Mouse (Mus musculus): ENCODE measurements around the gene Tspan9. TPM values are rescaled to one million over a fixed set of nuclear protein-coding genes. Genes with fewer than 3 reads are reported as not detected.

Gene Tspan9
- total and polyA plus RNA-seq, 2 experiments from 2014 or later: 105 to 332 TPM

DNA sequence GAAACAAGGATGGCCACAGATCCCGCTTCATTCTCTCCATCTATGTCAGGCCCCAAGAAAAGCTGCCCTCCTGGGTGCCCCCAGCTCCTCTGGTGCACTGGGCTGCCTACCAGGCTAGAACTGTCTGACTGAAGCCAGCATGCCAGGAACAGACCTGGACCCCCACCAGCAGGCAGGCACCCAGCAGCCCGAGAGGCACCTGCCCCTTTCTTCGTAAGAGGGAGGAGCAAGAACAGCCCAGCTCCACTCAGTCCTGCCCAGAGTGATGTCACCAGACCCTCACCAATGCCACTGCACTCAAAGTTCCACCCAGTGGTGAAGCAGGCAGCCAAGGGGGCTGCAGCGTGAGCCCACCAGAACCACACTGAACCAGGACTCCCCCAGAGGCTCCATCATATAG lies 112.3 kb downstream of the Tspan9 start:
- no peak overlapping the region for H3K4me2 ChIP-seq (ENCODE audit: low read depth, low read length)
- no peak overlapping the region for H3K9ac ChIP-seq (replicated peaks; ENCODE audit: low read depth, low read length)
- H3K9me3 ChIP-seq (replicated peaks; ENCODE audit: control insufficient read depth, low read length): no peaks in the 10 kb centered on the region
- DNase-seq (ENCODE audit: low spot score) (no peak), ATAC-seq (ENCODE audit: insufficient read depth, low read depth) (no peak)
- peaks cover 5% of the 10 kb centered on the region; the same call in 1 of the 2 replicates for H3K36me3 ChIP-seq (replicated peaks; ENCODE audit: control insufficient read depth, insufficient read depth, low read length)
- H3K27me3 ChIP-seq (ENCODE audit: control insufficient read depth, insufficient read depth, low read length): no peaks in the 10 kb centered on the region
- H3K4me1 ChIP-seq (ENCODE audit: control insufficient read depth, insufficient read depth): peaks cover 29% of the 10 kb centered on the region
- 61% methylated on average over 4 of the region's 4 CpGs for WGBS
- H3K4me3 ChIP-seq (ENCODE audit: low read depth, low read length): no peak overlapping the region
- TF ChIP-seq EP300 (IDR thresholded peaks at IDR 0.05; ENCODE audit: low read depth) (no peak), CTCF (IDR thresholded peaks at IDR 0.05; ENCODE audit: low read depth) (no peak)
- no peak overlapping the region for H3K27ac ChIP-seq (ENCODE audit: low read depth)

DNA sequence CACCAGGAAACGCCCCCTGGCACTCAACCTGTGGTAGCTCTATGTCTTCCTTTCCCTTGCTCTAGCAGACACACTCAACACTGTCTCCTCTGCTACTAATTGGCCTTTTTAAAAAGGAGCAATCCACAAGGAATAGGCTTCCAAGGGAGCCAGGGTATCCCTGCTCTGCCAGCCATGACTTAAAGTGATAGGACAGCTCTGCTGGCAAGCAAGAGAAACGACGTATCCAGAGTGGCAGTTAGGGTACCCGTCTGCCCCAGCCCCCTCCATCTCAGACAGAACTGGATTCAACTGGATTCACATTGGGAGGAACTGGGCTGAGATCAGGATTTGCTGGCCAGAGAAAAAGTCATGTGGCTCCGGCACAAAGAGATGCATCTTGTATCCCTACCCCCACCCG lies 112.9 kb downstream of the Tspan9 start:
- no peaks in the 10 kb centered on the region for H3K9me3 ChIP-seq (replicated peaks; ENCODE audit: control insufficient read depth, low read length)
- H3K4me3 ChIP-seq (ENCODE audit: low read depth, low read length): no peak overlapping the region
- ATAC-seq (ENCODE audit: insufficient read depth, low read depth) (no peak), DNase-seq (ENCODE audit: low spot score) (no peak)
- no peak overlapping the region for H3K4me2 ChIP-seq (ENCODE audit: low read depth, low read length)
- H3K9ac ChIP-seq (replicated peaks; ENCODE audit: low read depth, low read length): no peak overlapping the region
- WGBS: 78% methylated on average over 6 of the region's 6 CpGs
- no peaks in the 10 kb centered on the region for H3K27me3 ChIP-seq (ENCODE audit: control insufficient read depth, insufficient read depth, low read length)
- H3K36me3 ChIP-seq (replicated peaks; ENCODE audit: control insufficient read depth, insufficient read depth, low read length): peaks cover 9% of the 10 kb centered on the region; the same call in 1 of the 2 replicates
- H3K4me1 ChIP-seq (ENCODE audit: control insufficient read depth, insufficient read depth): peaks cover 23% of the 10 kb centered on the region
- no peak for TF ChIP-seq CTCF (IDR thresholded peaks at IDR 0.05; ENCODE audit: low read depth)
- no peak for TF ChIP-seq EP300 (IDR thresholded peaks at IDR 0.05; ENCODE audit: low read depth)
- no peak overlapping the region for H3K27ac ChIP-seq (ENCODE audit: low read depth)

DNA sequence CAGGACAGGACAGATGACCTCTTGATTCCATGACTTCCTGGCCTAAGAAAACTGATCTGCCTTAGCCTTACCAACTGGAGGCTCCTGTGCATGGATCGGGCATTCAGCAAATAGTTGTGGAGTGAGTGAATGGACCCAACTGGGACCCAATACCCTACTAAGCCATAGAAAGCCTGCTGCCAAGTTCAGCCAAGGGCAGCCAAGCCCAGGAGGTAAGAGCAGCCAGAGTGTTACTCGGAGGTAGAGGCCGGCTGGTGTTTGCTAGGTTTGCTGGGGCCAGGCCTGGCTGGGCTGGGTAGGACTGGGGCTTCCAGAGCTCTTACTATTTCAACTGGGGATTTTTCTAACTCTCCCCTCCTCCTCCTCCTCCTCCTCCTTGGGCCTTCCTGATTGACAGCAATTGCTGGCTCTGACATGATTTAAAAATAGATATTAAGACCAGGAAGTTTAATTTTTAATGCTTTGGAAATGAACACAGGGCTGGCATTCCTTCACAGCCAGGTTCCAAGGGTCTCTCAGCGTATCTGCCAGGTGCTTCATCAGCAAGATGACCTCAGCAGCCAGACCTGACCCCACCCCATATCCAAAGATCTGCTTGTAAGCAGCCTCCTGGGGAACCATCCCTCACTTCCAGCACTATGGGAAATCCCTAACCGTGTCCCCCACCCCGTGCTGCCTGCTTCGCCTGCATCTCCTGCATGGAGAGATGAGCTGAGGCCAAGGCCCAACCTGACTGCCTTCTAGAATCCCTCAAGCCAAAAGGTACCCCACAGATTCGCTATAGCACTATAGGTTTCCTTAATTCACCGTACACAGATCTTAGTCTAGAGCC lies 113.7 kb downstream of the Tspan9 start:
- no peaks in the 10 kb centered on the region for H3K27me3 ChIP-seq (ENCODE audit: control insufficient read depth, insufficient read depth, low read length)
- no peak overlapping the region; the same call in 1 of the 2 replicates for H3K27ac ChIP-seq (ENCODE audit: low read depth)
- no peaks in the 10 kb centered on the region for H3K9me3 ChIP-seq (replicated peaks; ENCODE audit: control insufficient read depth, low read length)
- peaks cover 22% of the 10 kb centered on the region for H3K4me1 ChIP-seq (ENCODE audit: control insufficient read depth, insufficient read depth)
- ATAC-seq (ENCODE audit: insufficient read depth, low read depth): no peak
- 79% methylated on average over 9 of the region's 9 CpGs for WGBS
- peaks cover 13% of the 10 kb centered on the region; the same call in 1 of the 2 replicates for H3K36me3 ChIP-seq (replicated peaks; ENCODE audit: control insufficient read depth, insufficient read depth, low read length)
- no peak overlapping the region for H3K4me3 ChIP-seq (ENCODE audit: low read depth, low read length)
- TF ChIP-seq EP300 (IDR thresholded peaks at IDR 0.05; ENCODE audit: low read depth) (no peak), CTCF (IDR thresholded peaks at IDR 0.05; ENCODE audit: low read depth) (no peak)
- DNase-seq (ENCODE audit: low spot score): no peak
- no peak overlapping the region for H3K9ac ChIP-seq (replicated peaks; ENCODE audit: low read depth, low read length)
- no peak overlapping the region for H3K4me2 ChIP-seq (ENCODE audit: low read depth, low read length)

DNA sequence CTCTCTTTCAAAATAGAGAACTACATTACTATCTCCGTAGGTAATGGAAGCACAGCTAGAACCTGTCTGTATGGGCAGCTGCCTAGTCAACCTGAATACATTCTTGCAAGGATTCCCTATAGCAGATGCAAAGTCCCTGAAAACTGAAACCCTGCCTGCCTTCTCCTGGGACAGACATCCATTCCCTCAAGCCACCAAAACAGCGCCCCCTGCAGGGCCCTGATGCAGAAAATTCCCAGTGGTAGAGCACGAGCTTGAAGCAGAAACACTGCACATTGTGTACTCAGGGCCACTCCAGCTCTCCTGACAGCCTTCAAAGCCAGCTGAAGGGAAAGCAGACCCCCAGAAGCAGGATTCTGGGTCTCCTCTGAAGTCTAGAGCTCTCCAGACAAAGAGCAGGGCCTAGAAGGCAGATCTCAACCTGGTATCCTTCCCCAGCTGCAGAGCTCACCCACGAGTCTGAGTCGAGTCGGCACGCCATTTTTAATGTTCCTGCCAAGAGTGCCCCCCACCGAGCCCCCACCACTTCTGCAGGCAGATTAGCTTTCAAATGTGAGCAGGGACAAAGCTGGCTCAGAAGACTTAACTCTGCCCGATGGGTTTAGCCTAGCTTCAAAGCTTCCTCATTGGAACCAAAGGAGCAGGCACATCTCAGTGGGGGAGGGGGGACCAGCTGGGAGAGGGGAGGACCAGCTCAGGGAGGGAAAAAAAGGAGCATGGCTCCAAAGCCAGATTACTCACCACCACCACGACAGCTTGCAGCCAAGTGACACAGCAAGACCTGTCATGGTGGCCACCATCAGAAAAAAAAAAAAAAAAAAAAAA lies 115.1 kb downstream of the Tspan9 start:
- peaks cover 18% of the 10 kb centered on the region for H3K4me1 ChIP-seq (ENCODE audit: control insufficient read depth, insufficient read depth)
- WGBS: 35% methylated on average over 10 of the region's 10 CpGs
- H3K4me3 ChIP-seq (ENCODE audit: low read depth, low read length): no peak overlapping the region

DNA sequence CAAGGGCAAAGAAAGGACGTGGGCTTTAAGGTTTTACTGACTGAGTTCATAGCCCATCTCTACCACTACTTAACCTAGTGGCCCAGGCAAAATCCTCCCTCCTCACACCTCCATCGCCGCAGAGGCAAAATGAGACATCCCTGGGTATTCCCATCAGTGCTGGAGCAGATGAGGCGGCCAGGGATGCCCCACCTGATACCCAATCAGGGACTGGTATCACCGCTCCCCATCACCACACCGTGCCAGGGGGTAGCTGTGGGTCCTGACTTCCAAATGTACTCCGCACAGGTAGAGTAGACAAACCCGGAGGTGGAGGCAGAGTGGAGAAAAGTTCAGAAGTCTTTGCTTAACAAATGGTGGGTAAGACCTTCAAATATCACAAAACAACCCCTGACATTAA lies 117.4 kb downstream of the Tspan9 start:
- no peak for ATAC-seq (ENCODE audit: insufficient read depth, low read depth)
- Histone ChIP-seq H3K36me3 (replicated peaks; ENCODE audit: control insufficient read depth, insufficient read depth, low read length) (peaks cover 24% of the 10 kb centered on the region), H3K27me3 (ENCODE audit: control insufficient read depth, insufficient read depth, low read length) (no peaks in the 10 kb centered on the region), H3K4me3 (ENCODE audit: low read depth, low read length) (no peak overlapping the region), H3K27ac (ENCODE audit: low read depth) (no peak overlapping the region), H3K9me3 (replicated peaks; ENCODE audit: control insufficient read depth, low read length) (no peaks in the 10 kb centered on the region), H3K4me2 (ENCODE audit: low read depth, low read length) (no peak overlapping the region), H3K4me1 (ENCODE audit: control insufficient read depth, insufficient read depth) (peaks cover 24% of the 10 kb centered on the region), H3K9ac (replicated peaks; ENCODE audit: low read depth, low read length) (no peak overlapping the region)
- TF ChIP-seq CTCF (IDR thresholded peaks at IDR 0.05; ENCODE audit: low read depth) (no peak), EP300 (IDR thresholded peaks at IDR 0.05; ENCODE audit: low read depth) (no peak)
- WGBS: 89% methylated on average over 8 of the region's 8 CpGs
- no peak for DNase-seq (ENCODE audit: low spot score)

More for the DNA sequence above, 115.1 kb downstream of the Tspan9 start:
- Histone ChIP-seq H3K36me3 (replicated peaks; ENCODE audit: control insufficient read depth, insufficient read depth, low read length) (peaks cover 24% of the 10 kb centered on the region), H3K4me2 (ENCODE audit: low read depth, low read length) (no peak overlapping the region), H3K27me3 (ENCODE audit: control insufficient read depth, insufficient read depth, low read length) (no peaks in the 10 kb centered on the region), H3K27ac (ENCODE audit: low read depth) (peak overlapping the region; percentile 38; the same call in 1 of the 2 replicates), H3K9ac (replicated peaks; ENCODE audit: low read depth, low read length) (peak overlapping the region; percentile 1; the same call in 1 of the 2 replicates), H3K9me3 (replicated peaks; ENCODE audit: control insufficient read depth, low read length) (no peaks in the 10 kb centered on the region)
- DNase-seq (ENCODE audit: low spot score) (no peak), ATAC-seq (ENCODE audit: insufficient read depth, low read depth) (peak; percentile 40; the same call in 1 of the 2 replicates)
- no peak for TF ChIP-seq EP300 (IDR thresholded peaks at IDR 0.05; ENCODE audit: low read depth)
- peak; percentile 60 for TF ChIP-seq CTCF (IDR thresholded peaks at IDR 0.05; ENCODE audit: low read depth)
